Mouse (Mus musculus) lung, postnatal 25 days (tissue): Measurements from ENCODE around the gene Cacna2d1.

Experiments
- DNase-seq: peaks from one replicate; pipeline ENCODE4 v3.0.0; 2022; ENCODE audit warnings: low spot score

The Cacna2d1 gene

DNA sequence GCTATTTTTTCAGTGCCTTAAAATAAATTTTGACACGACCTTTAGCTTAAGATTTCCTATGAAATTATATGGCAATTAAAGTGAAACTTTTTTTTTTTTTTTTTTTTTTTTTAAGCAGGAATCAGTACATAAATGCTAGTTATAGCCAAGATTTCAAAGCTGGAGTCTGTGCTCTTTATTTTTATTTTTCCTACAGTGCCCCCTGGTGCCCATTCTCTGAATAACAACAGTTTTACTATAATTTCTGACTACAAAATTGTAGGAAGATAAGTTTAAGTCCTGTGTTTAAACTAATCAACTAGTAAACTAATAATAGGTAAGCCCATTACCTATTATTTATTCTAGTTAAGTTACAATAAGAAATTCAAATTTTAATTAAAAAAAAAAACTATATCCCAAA, 358.7 kb downstream of the Cacna2d1 start:
- DNase-seq: peak; percentile 17

DNA sequence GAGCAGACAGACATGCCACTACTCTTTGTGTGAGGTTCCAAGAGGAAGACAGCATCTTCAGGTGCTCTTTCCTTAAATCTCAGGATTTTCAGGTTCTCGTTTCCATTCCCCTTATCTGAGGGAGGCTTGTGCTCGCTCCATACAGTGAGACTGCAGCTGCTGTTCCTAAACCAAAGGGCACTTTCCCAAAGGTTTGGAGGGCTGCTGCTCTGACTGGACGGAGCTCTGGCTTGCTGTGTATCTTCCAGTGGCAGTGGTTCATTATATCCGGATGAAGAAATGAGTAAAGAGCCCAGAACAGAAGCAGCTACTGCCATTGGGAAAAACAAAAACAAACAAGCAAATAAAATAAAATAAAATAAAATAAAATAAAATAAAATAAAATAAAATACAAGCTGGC, 359.3 kb downstream of the Cacna2d1 start:
- no peak for DNase-seq

DNA sequence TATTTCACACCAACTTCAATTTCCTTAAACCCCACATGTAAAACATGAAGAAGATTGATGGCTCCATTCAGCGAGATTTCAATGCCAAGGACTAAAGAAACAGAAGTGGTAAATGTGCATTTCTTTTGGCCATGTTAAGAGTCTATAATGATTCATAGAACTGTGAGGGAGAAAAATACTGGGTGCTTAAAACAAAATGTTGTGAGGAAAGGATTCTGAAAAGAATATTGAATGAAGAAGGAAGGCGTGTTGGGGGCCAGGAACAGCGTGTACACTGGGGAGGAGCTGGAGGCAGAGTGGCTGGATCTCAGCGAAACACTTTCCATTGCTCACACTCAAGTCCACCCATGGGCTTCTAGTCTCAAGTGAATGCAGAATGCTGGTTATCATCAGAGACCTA, 360.2 kb downstream of the Cacna2d1 start:
- DNase-seq: no peak

DNA sequence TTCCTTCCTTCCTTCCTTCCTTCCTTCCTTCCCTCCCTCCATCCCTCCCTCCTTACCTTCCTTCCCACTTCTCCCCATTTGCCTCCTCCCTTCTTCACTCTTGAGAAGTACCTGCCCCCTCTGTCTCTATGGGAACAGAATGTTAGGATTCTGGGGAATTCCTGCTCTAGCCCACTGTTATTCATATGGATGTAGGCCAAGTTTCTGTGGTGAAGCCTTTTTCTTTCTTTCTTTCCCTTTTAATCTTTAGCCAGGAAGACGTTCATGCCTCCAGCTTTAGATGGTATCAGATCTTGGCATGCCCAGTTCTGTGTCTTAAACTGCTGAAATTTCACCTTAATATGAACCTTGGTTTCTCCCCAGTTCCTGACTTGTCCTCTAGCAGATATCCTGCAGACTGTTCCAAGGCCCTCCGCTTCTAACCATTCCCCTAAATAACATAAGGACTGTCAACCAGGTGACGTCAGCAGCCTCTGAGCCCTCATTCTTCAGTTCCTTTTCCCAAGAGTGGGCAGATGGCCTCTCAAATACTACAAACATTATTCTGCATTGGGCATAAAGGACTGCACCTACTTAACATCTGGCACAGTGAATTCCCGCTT, 362.8 kb downstream of the Cacna2d1 start:
- DNase-seq: no peak

DNA sequence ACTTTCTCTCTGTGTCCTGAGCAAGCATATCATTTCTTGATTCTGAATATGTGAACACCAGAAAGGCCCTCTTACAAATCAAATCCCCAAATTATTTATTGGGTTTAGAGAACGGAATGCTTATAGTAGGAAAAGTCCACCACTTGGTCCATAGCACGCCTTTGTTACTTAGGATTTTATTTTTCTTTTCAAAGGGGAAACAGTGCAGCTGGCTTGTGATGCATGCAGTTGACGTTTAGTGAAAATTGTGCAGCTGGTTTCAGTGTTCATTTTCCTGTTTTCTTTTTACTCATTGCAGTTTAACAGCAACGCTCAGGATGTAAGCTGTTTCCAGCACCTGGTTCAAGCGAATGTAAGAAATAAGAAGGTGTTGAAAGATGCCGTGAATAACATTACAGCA, 365.1 kb downstream of the Cacna2d1 start:
- no peak for DNase-seq

DNA sequence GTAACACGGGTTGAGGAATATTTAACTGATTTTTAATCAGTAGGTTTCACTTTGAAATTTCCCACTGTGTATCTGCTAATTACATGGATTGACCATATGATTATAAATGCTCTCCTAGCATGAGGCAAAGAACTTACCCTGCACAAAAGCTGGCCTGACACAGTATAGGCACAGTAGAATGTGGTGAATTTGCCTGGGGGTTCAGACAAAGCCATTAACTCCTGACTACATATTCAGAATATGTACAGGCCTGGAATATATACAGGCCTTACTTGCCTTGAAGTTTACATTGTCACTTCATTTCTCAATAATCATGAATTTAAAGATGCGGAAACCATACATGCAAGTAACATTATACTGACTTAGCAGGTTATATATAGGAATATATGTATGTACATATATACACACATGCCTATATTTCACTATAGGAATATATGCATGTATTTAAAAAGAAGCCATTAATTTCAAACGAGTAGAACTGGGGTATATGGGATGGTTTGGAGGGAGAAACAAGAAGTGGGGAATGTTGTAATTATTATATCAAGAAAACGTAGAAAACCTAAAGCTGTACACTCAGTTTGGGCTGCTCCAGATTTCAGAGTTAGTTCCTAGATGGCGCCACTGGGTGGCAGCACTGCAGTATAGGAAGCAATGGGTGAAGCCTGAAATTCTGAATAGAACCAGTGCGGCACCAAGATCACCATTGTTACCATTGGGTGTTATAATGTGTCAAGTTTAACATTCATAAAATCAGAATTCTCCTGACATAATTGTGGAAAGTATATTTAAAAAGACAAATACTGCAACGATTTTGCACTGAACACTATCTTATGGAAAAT, 374.9 kb downstream of the Cacna2d1 start:
- DNase-seq: peak; percentile 43

DNA sequence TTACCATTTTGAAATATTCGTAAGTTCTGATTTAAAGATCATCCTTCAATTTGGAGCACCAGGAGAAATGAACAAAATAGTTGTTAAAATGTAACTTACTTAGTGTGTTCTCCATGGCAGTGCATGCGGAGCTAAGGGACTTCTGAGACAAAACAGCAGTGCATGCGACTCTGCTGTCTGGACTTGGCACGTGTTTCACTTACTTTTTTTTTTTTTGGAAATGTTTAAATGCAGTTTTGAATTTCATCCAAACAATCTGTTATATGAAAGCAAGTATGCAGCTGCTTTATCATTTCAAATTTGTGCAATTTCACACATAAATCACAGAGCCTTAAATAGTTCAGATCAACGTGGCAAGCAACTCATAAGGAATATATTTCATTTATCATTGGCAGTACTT, 379.8 kb downstream of the Cacna2d1 start:
- no peak for DNase-seq

DNA sequence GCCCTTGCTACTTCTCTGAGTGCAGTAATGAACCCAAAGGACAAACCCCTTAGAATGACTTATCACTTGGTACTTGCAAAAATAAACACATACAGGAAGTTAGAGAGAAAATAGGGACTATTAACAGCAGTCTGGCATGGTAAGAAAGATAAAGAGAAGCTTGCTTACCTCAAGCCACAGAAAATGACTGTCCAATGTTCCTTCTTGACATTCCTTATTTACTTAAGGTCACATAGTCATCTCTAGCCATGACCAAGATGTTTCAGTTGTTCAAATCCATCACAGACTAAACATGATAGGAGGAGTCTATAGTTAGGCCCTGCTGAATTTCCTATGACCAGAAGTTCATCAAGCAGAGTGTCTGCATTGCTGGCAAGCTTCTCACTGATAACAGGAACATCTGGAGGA, 381.5 kb downstream of the Cacna2d1 start:
- DNase-seq: no peak

DNA sequence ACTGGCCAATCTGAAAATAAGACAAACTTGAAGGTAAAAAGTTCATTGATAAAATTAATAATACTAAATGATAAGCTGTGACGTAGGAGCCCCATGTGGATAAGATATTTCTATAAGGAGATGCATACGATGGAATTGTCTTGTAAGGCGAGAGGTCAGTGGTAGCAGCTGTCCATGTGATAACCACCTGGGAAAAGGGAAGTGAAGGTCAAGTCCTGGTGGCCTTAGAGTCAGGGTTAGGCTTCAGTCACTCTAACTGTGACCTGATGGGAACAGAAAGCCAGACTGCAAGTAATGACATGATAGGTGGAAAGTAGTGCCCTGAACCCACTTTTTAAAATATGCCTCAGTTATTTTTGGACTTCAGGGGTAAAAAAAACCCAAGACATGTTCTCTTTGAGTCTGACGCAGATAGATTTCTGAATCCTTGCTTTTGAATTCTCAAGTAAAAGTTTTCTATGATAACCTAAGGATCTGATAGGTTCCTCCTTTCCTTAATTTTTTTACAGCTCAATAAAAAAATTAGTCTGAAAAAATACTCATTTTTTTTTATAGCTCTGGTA, 383.3 kb downstream of the Cacna2d1 start:
- no peak for DNase-seq

DNA sequence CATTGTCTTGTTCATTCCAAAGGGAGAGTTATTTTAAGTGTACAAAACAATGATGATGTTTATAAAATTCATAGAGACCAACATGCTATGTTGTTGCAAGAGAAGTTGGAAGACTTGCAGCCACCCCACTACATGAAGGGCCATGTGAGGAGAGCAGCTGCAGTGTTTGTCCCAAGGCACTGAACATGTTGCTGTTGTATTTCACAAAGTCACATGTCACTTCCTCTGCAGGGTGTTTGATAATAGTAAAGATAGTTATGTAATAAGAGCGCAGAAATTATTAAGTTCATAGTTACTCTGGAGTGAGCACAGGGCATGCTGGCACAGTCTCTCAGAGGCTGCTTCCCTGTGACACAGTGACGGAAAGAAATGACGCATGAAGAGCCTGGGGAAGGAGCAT, 392.1 kb downstream of the Cacna2d1 start:
- no peak for DNase-seq

DNA sequence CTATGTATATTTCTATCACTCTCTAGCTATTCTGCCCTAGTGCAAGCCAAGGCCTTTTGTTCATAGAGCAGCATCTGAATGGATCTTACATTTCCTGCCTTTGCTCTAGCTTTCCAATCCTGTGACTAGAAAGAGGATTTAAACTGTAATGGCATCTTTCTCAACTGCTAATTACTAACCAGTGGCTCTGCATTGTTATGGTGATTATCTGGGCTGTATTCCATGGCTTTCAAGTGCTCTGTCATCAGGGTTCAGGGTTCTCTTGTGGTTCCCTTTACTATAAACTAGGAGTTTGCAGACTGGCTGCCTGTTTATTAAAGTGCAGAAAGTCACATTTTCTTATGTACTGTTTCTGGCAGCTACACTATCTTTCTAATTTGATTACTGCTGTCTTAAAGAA, 410.9 kb downstream of the Cacna2d1 start:
- no peak for DNase-seq

DNA sequence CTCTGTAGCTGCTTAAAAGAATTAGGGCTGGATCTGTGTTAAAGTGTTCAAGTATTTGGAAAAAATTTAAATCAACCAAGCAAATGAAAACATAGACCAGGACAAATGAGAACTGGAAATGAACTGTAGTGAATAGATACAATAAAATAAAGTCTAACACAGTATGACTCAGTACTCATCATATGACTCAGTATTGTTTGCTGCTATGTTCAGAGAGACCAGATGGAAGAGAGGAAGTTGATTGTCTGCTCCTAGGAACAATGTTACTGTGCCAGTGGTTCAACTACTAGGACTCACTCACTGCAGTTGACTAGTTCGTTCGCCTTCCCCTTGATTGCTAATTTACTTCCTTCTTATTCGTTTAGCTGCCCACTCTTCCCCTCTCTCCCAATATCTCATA, 421.3 kb downstream of the Cacna2d1 start:
- no peak for DNase-seq

DNA sequence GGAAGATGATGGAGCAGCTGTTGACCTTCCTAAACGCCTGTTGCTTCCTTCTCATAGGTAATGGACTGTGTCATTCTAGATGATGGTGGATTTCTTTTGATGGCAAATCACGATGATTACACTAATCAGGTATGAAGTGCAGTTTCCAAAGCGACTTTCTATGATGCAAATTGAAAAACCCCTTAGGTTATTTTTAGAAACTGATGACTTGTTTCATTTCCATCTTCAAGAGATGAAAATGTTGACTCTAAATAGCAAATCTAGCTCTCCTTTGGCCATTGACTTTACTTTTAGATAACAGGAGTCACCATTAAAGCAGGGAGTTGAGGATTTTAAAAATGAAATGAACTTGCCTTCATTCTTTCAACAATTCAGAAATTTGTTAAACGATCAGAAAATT, 423.2 kb downstream of the Cacna2d1 start:
- no peak for DNase-seq

DNA sequence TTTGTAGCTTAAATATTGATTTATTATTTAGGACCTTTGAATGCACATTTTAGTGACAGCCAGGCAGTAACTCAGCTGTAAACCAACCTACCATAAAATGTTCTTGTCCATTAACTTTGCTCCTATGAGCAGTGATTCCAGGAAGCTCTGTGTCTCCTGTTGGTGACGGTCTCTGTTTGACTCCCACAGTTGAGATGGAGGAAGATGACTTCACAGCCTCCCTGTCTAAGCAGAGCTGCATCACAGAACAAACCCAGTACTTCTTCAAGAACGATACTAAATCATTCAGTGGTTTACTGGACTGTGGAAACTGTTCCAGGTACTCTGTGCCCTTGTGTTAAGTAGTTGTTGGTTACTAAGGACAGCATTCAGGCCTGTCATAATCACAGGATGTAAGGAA, 427.6 kb downstream of the Cacna2d1 start:
- DNase-seq: no peak

DNA sequence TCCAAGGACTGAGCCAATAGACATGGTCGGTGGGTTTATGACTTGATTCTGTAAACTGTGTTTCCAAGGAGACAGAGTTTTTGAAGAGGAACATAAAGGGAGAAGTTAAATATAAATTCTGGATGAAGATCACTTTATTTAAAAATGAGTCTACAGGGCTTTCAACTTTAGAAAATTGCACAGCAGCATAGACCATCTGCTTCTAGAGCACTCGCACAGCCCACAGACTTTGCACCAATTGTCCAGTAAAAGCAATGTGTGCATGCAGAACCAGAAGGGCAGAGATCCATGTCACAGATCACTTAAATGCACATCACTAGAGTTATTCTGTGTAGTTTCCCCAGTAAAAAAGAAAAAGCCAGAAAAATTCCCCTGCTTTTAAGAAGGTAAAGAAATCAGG, 428.7 kb downstream of the Cacna2d1 start:
- no peak for DNase-seq

DNA sequence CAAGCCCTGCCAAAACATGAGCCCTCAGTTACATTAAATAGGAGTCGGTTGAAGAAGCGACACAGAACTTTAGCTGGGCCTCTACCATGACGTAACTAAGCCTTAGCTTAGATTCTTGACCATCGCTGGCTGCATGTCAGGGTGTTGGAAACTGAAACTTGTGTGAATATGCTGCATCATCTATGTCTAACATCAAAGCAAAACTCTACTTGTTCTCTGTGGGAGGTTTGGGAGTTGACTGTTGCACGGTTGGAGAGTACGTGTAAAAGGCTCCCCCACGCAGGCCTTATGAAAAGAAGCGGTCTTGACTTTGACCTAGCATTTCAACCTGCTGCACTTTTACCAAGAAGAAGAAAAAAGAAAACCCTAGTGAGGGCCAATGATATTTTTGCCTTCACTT, 436.2 kb downstream of the Cacna2d1 start:
- no peak for DNase-seq

DNA sequence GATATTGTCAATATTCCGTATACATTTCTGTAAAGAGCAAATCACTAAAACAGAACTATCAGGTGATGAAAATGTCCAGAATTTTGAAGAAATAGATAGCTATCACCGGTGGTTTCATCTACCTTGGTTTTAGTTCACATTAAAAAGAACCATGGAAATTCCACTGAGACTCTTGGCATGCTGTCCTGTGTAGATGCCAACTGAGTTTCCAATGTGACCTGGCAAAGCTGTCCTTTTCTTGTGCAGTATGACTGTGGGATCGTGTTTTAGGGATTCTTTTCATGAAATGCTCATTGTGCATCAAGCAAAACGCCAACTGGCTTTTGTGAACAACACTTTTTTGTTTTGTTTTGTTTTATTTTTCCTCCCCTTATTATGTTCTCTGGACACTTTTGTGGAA, 439.5 kb downstream of the Cacna2d1 start:
- no peak for DNase-seq

DNA sequence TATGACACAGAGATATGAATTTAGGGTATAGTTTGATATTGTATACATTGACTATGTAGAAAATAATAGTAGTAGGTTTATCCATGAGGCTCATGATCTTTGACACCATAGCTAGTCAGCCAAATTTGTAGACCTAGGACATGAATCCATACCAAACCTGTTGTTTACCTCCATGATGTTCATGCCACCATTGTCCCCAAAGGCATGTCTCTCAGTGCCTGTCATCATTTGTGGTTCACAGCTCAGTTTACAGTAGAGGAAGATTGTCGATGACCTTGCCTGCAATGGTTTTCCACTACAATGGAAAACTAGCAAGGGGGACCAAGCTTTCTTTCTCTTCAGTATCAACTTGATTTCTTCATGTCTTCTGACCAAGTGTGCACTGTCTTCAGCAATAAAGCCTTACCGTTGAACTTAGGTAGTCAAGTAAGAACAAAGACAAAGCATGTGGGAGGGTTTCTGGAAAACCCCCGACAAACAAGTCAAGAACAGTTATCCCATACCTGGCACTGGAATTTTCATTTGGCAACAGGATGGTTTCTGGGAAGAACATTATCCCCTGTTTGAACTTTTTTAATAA, 441.9 kb downstream of the Cacna2d1 start:
- DNase-seq: no peak

DNA sequence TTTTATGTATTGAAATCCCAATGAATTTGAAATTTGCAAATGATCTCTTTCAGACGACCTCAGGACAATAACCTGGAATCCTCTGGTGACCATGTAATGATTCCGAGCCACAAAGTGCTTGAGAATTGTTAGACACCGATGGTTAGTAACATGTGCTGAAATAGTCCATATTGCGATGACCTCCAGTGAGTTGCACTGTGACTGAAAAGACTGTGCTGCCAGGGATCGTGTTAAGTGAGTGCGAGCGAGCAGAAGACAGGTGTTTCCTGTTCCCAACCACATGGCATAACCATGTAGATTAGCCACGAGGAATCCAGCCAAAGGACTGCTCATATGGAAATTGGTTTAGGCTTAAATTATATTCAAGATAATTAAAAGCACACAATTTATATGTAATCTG, 475.5 kb downstream of the Cacna2d1 start:
- DNase-seq: peak; percentile 10

DNA sequence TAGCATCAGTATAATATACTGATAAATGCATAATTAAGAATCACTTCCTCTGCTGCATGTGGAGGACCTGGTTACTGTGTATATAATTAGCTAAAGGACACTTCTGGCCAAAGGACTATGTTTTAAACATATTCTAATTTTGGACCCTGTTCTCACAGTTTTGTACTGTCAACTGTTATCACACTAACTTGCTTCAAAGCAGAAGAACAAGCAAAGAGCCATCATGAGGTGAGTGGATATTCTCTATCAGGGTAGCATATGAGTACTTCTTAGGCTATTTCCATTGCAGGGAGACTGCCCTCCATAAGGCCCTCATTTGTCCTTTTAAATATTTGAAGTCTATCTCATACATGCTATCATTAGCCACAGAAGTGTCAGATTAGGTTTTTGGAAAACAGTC, 480.2 kb downstream of the Cacna2d1 start:
- DNase-seq: no peak

DNA sequence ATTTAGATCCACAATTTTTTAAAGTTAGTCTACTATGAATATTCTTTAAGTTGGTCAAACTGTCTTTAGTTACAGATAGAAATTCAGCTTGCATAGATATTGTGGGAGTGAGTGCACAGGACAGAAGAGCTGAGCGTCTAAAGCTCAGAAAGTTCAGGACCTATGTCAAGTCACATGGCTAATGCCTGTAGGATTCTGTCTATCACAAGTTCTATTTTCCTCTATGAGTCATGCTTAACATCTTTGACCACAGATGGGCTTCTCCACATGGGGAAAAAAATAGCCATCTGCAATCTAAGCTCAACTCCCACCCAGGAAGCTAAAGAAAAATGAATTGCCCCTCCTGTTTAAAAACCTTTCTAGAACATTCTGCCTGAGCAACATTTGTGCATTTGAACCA, 483.5 kb downstream of the Cacna2d1 start:
- no peak for DNase-seq

DNA sequence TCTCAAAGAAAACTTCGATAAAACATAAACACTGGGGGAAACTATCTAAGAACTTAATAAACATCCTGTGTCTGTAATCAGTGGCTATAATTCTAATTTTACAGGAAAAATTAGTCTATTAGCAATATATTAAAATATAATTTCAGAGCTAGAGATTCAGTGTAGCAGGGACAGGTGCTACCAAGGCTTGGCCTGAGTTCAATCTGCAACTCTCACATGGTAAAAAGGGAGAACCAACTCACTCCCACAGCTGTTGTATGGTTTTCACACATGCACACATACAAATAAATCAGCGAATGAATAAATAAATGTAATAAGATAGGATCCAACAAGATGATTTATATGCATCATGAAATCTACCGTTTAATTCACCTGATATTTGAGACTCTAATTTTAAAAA, 484.0 kb downstream of the Cacna2d1 start:
- DNase-seq: no peak
